ENCODE assay signal across 15 mouse cellular contexts in the genomic region with DNA sequence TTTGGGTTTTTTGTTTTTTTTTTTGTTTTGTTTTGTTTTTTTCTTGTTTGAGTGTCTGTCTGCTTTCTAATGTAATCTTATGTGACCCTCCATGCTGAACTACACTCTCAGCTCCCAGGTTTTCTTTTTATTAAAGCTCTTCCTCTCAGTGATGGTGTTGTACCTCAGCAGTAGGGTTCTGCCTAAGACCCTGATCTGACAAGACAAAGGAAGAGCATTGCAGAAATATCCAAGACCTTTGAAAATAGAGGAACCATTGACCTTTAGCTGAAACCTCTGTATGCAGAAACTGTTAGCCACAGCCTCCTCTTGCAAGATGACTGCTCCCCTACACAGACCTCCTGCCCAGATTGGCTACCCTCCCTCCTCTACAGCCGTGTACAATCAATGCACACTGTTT. TPM values are rescaled to one million over a fixed set of nuclear protein-coding genes. Genes with fewer than 3 reads are reported as not detected.
"Had no signal": no experiment of that assay in that cellular context is flagged by ENCODE, and none has a peak within 500 bp of the region (broad histone marks: within the 10 kb centered on the region; RNA-seq: fewer than 3 reads in every experiment).

No protein-coding gene starts in this region.

RNA-seq across cellular contexts. Expression of a gene that starts 10.9 kb away (rescaled TPM):
- total RNA-seq: heart, postnatal 10 days; heart, postnatal 14 days; heart, postnatal 25 days; heart, postnatal 36 days; heart, postnatal 4 days; hindbrain, postnatal 0 days; layer of hippocampus, adult 18-20 months; layer of hippocampus, adult 2 months; layer of hippocampus, adult 8-10 months; layer of hippocampus, postnatal 10 days; layer of hippocampus, postnatal 14 days; layer of hippocampus, postnatal 25 days; layer of hippocampus, postnatal 36 days; left cerebral cortex, adult 18-20 months; left cerebral cortex, adult 2 months had no signal

RNA-seq across cellular contexts. Expression of a gene that starts 37.1 kb away (rescaled TPM):
- total RNA-seq: heart, postnatal 10 days; heart, postnatal 14 days; heart, postnatal 25 days; heart, postnatal 36 days; heart, postnatal 4 days; hindbrain, postnatal 0 days; layer of hippocampus, adult 18-20 months; layer of hippocampus, adult 2 months; layer of hippocampus, adult 8-10 months; layer of hippocampus, postnatal 10 days; layer of hippocampus, postnatal 14 days; layer of hippocampus, postnatal 25 days; layer of hippocampus, postnatal 36 days; left cerebral cortex, adult 18-20 months; left cerebral cortex, adult 2 months had no signal

RNA-seq across cellular contexts. Expression of a gene that starts 39.0 kb away (rescaled TPM):
- total RNA-seq: layer of hippocampus, adult 18-20 months; layer of hippocampus, postnatal 25 days; left cerebral cortex, adult 18-20 months had no signal
